Mouse (Mus musculus): ENCODE data around the gene Phf10.
"Not testable (repeated sequence)": the region's sequence is repeated elsewhere in the genome, so short reads cannot be mapped to it uniquely, and the experiment has no call there.

The Phf10 gene

GRCm38 (mm10) chr17:14960951-14961556 is at the start of gene Phf10:
Gene Phf10, minus strand, starts transcription at chr17:14961273.
- peak in 1 of 2 experiments; percentile 38 for DNase-seq (ENCODE audit: low spot score in 2 of 2)

GRCm38 (mm10) chr17:15009706-15010413 is 48.8 kb upstream of the Phf10 start, which contains the start of gene Gm3435:
Gene Gm3435, plus strand, starts transcription at chr17:15010176.
- not testable (repeated sequence) for DNase-seq (ENCODE audit: low spot score in 2 of 2)

- DNase-seq (ENCODE audit: low spot score in 2 of 2), result not testable (repeated sequence)
Measured at GRCm38 (mm10) chr17:15009088-15009487, 48.0 kb upstream of the Phf10 start.

- not testable (repeated sequence) for DNase-seq (ENCODE audit: low spot score in 2 of 2)
Measured at GRCm38 (mm10) chr17:15000047-15000446, 39.0 kb upstream of the Phf10 start.

GRCm38 (mm10) chr17:14994140-14994539 is 33.1 kb upstream of the Phf10 start:
- not testable (repeated sequence) for DNase-seq (ENCODE audit: low spot score in 2 of 2)

DNA sequence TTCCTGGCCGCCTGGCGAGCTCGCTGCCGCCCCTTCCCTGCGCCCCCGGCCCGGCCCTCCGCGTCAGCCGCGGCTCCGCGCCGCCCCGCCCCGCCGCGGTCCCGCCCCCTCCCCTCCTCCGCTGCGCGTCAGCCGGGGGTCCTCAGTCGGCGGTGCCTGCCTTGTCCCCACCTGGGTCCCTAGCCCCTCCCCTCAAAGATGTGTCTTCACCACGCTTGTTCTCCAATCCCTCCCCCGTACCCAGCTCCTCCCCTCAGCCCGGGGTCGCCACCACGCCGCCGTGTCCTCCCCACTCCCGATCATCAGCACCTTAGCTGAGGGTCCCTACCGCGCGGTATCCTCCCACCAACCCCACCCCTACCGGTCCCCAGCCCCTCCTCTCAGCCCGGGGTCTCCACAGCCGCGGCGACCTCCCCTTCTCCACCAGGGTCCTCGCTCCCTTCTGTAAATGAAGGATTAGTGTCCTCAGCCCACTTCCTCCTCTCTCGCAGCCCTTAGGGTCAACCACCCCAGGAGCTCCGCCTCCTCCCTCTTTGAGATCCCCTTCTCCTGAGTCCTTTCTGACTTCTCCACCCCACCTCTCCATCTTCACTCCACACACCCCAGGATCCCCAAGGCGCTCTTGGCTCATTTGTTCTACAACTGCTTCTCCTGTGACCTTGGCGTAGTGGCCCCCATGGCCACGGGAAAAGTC is 32.2 kb upstream of the Phf10 start:
- DNase-seq (ENCODE audit: low spot score in 2 of 2), result not testable (repeated sequence)

- DNase-seq (ENCODE audit: low spot score in 2 of 2), result not testable (repeated sequence)
Measured at GRCm38 (mm10) chr17:14992522-14993138, 31.6 kb upstream of the Phf10 start.

GRCm38 (mm10) chr17:14990116-14990702 is 29.1 kb upstream of the Phf10 start:
- DNase-seq (ENCODE audit: low spot score in 2 of 2), result peak in 1 of 2 experiments; percentile 2

- DNase-seq (ENCODE audit: low spot score in 2 of 2), result not testable (repeated sequence)
Measured at GRCm38 (mm10) chr17:14978362-14979038, 17.4 kb upstream of the Phf10 start, which contains the start of the genes 9030025P20Rik and Gm3417. Gene 9030025P20Rik, plus strand, starts transcription at chr17:14978468. Gene Gm3417, minus strand, starts transcription at chr17:14978790.

- DNase-seq (ENCODE audit: low spot score in 2 of 2), result not testable (repeated sequence)
Measured at GRCm38 (mm10) chr17:14977718-14978361, 16.8 kb upstream of the Phf10 start.

GRCm38 (mm10) chr17:14968373-14968913 is 7.4 kb upstream of the Phf10 start:
- DNase-seq (ENCODE audit: low spot score in 2 of 2), result not testable (repeated sequence)

- DNase-seq (ENCODE audit: low spot score in 2 of 2), result not testable (repeated sequence)
Measured at GRCm38 (mm10) chr17:14961557-14962154, 583 bp upstream of the Phf10 start.

DNA sequence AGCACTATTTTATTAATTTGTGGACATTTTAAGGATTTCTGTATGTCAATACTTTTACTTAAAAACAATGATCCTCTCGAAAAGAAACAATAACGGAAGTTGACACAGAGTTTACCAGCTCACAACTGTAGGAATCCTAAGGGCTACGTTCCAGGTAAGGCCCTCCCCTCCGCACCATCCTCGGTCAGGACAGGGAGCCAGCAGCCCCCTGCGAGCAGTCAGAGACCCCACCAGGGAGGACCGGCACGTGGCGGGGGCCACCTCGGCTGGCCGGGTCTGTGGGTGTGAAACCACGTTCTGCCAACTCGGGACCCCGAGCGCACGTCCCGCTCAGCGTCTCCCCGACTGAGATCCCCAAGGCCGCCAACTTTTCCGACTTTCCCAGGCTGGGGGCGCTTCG is 553 bp downstream of the Phf10 start:
- peak in 1 of 2 experiments; percentile 27 for DNase-seq (ENCODE audit: low spot score in 2 of 2)

- DNase-seq (ENCODE audit: low spot score in 2 of 2), result no peak
Measured at GRCm38 (mm10) chr17:14959979-14960378, 1.1 kb downstream of the Phf10 start.

GRCm38 (mm10) chr17:14958686-14959327 is 2.3 kb downstream of the Phf10 start:
- DNase-seq (ENCODE audit: low spot score in 2 of 2), result no peak

DNA sequence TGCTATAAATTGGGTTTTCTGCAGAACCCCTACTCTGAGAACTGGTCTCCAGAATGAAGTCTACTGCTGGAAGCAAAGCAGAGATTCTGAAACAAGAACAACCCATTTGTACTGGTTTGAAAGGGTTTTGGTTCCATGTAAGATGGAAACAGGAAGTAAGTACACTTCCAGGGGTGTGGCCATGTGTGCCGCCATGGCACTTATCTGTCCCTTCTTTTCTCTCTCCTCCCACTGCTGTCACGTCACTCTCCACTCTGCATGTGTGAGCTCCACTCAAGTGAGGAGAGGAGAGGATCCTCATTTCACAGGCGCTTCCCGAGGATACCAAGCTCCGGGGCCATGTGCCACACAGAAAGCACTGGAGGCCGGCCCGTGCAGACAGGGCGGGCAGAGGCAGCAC is 7.6 kb downstream of the Phf10 start:
- no peak for DNase-seq (ENCODE audit: low spot score in 2 of 2)

DNA sequence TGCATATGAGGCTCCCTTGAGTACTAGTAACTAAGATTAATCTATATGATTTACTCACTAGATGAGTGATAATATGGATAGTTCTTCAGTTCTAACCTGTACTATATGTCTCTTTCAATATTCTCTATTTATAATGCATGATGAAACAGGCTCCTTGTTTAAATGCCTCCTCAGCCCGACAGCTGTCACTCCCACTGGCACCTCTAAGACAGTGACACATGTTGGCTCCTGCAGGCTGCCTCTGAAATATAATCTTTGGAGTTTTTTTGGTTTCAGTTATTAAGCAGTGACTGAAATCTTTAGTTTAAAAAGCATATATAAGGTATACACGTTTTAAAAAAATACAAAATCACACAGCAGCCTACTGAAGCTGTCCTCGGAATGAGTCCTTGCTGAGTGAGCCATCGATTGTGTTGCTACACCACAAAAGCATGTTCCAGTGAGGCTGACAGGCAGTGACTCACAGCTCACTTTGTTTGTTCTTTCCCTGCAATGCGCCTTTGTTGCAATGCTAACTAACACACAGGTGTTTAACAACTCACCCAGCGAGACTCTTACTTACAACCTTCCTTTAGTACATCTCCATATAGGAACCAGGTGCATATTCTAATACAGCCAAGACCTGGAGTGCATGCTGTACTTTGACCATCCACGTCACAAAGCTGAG is 11.8 kb downstream of the Phf10 start:
- DNase-seq (ENCODE audit: low spot score in 2 of 2), result no peak

DNA sequence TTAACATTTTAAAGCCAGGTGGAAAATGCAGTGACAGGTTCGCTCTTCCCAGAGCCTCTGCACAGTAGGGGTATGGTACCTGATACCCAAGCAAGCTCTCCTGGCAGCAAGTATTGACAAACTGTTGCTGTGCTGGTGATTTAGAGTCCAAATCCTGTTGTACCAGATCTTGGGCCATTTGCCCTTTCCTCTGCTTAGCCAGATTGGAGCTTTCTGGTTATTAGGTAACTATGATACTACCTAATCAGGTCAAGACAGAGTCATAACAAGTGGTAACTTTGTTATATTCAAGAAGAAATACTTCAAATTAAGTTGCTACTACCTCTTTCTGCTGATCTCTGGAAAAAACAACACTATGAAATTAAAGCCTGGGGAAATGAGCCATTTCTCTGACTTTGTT is 16.5 kb downstream of the Phf10 start:
- no peak for DNase-seq (ENCODE audit: low spot score in 2 of 2)

DNA sequence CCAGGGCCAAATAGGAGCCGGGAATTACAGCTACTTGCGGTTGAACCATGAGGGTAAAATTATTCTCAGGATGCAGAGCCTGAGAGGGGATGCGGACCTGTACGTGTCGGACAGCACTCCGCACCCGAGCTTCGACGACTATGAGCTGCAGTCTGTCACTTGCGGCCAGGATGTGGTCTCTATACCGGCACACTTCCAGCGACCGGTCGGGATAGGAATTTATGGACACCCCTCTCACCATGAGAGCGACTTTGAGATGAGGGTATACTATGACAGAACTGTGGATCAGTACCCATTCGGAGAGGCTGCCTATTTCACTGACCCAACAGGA is 17.4 kb downstream of the Phf10 start:
- DNase-seq (ENCODE audit: low spot score in 2 of 2), result peak in 1 of 2 experiments; percentile 26

Measured in frontal cortex, postnatal 10 days (tissue).